ENCODE assay signal across 1 mouse cellular context in the genomic region with DNA sequence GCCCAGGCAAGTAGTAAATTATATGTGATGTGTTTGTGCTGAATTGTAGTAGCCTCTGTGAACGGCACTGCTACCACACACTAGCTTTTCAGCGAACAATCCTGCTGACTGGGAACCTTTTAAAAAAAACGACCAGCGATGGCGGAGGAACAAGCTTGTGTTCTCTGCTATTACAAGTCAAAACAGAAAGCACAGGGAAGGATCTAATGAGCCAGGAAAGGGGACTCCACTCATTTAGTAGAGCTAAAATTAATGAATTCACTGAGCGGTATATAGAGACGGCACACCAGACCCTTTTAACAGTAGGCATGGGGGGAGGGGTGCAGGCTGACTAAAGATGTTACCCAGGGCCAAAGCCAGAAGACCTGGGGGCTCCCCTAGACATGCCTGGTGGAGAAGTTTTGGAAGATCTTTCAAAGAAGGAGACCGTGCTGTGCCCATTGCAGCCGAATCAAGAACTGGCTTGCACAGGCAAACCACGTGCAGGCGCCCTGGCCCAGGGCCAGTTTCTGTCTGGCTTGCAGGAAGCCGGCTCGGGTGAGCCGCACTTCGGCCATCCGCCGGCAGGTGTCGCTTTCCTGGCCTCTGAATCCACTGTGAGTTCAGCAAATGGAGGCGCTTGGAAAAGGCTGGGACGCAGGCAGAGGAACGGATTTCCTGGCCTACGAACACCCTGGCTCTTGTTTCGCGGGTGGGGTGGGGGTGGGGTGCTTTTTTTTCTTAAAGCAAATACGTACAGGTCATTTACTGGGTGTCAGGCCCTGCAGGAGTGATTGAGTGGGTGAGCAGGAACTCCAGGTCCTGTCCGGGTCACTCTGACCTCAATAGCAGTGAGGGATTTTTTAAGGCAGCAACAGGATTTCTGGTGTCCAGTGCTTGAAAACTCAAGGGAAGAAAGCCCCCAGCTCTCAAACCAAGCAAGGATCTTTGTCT.
TF ChIP-seq lines count a peak whose summit lies in the region.

No protein-coding gene starts in this region.

TF ChIP-seq in CH12.LX, 34 proteins besides CTCF, POLR2A, EP300 and RAD21 (continued from another document):
- TF ChIP-seq ZC3H11A (IDR thresholded peaks at IDR 0.05; ENCODE audit: low read depth, low read length) = no peak
- no peak for TF ChIP-seq RCOR1 (conservative IDR thresholded peaks at IDR 0.05; ENCODE audit: low read depth, low read length)
- TF ChIP-seq MXI1 (IDR thresholded peaks at IDR 0.05; ENCODE audit: low read depth, low read length) = peak; percentile 86
- peak; percentile 45; the same call in 1 of the 2 replicates for TF ChIP-seq ELF1 (IDR thresholded peaks at IDR 0.05; ENCODE audit: low read depth, low read length)
- peak; percentile 52; the same call in 1 of the 2 replicates for TF ChIP-seq TCF12 (IDR thresholded peaks at IDR 0.05; ENCODE audit: low read depth, low read length)
- no peak for TF ChIP-seq SIN3A (IDR thresholded peaks at IDR 0.05; ENCODE audit: low read length)
- no peak for TF ChIP-seq JUN (IDR thresholded peaks at IDR 0.05; ENCODE audit: insufficient read depth, low read depth, low read length)
- no peak for TF ChIP-seq PAX5 (IDR thresholded peaks at IDR 0.05; ENCODE audit: low read length)
- peak; percentile 59 for TF ChIP-seq USF2 (conservative IDR thresholded peaks at IDR 0.05; ENCODE audit: low read depth, low read length)
- TF ChIP-seq CHD1 (IDR thresholded peaks at IDR 0.05; ENCODE audit: low read depth, low read length) = no peak
- TF ChIP-seq ZMIZ1 (IDR thresholded peaks at IDR 0.05; ENCODE audit: low read depth, low read length) = no peak
- TF ChIP-seq POLR2AphosphoS2 (IDR thresholded peaks at IDR 0.05; ENCODE audit: low read depth, low read length) = no peak
- TF ChIP-seq ETS1 (conservative IDR thresholded peaks at IDR 0.05; ENCODE audit: low read depth, low read length) = no peak
- no peak for TF ChIP-seq ZKSCAN1 (IDR thresholded peaks at IDR 0.05; ENCODE audit: borderline replicate concordance, low read depth, low read length)
- TF ChIP-seq USF1 (IDR thresholded peaks at IDR 0.05; ENCODE audit: low read depth, low read length) = peak; percentile 78
- TF ChIP-seq GABPA (IDR thresholded peaks at IDR 0.05; ENCODE audit: insufficient replicate concordance, low read depth, low read length) = no peak
- TF ChIP-seq IRF4 (IDR thresholded peaks at IDR 0.05; ENCODE audit: low read depth, low read length) = no peak
- peak; percentile 96 for TF ChIP-seq BHLHE40 (IDR thresholded peaks at IDR 0.05; ENCODE audit: low read depth, low read length)
- no peak for TF ChIP-seq NELFE (IDR thresholded peaks at IDR 0.05; ENCODE audit: low read depth, low read length)
- TF ChIP-seq UBTF (IDR thresholded peaks at IDR 0.05; ENCODE audit: low read depth, low read length) = no peak
- no peak; the same call in 1 of the 2 replicates for TF ChIP-seq MEF2A (IDR thresholded peaks at IDR 0.05; ENCODE audit: borderline replicate concordance, low read depth, low read length)
- TF ChIP-seq NRF1 (IDR thresholded peaks at IDR 0.05; ENCODE audit: low read depth, low read length) = no peak
- peak; percentile 85 for TF ChIP-seq MYC (IDR thresholded peaks at IDR 0.05; ENCODE audit: low read depth, low read length)
- TF ChIP-seq JUND (conservative IDR thresholded peaks at IDR 0.05; ENCODE audit: low read depth, low read length) = no peak
- TF ChIP-seq E2F4 (IDR thresholded peaks at IDR 0.05; ENCODE audit: insufficient replicate concordance, low read depth, low read length) = no peak
